Mouse (Mus musculus) MEL (cell line): Measurements from ENCODE around the gene Atf2. TPM values are rescaled to one million over a fixed set of nuclear protein-coding genes. Genes with fewer than 3 reads are reported as not detected.

Source experiments
- DNase-seq: peaks from one replicate; pipeline ENCODE4 v3.0.0; 2011; ENCODE audit warnings: low read depth, low spot score
- H3K27ac ChIP-seq: 2 replicates; pipeline ENCODE4 v1.5.1; 2012; ENCODE audit warnings: low read depth, mild to moderate bottlenecking, control low read depth, low read length, moderate library complexity; ENCODE audit not compliant: control insufficient read depth
- H3K27me3 ChIP-seq, 2 experiments: fragments of 150-350 bp in 1 of 2; sonication (generic) in 1 of 2; 2 replicates each; pipeline ENCODE4 v1.6.1; 2012; ENCODE audit warnings: low read length in 2 of 2, mild to moderate bottlenecking in 2 of 2, improper control_type of control experiment in 1 of 2, moderate library complexity in 1 of 2; ENCODE audit not compliant: insufficient read depth in 2 of 2, control insufficient read depth in 1 of 2
- H3K36me3 ChIP-seq, 2 experiments: 2 replicates each; pipeline ENCODE4 v1.6.1; 2012 to 2014; ENCODE audit warnings: low read length in 2 of 2, improper control_type of control experiment in 1 of 2, inconsistent platforms in 1 of 2, mild to moderate bottlenecking in 1 of 2; ENCODE audit not compliant: insufficient read depth in 2 of 2, control insufficient read depth in 1 of 2
- H3K4me1 ChIP-seq, 2 experiments: fragments of 150-350 bp in 1 of 2; sonication (generic) in 1 of 2; 2 replicates each; pipeline ENCODE4 v1.6.1; 2012; ENCODE audit warnings: low read length in 2 of 2, improper control_type of control experiment in 1 of 2, mild to moderate bottlenecking in 1 of 2; ENCODE audit not compliant: insufficient read depth in 2 of 2, control insufficient read depth in 1 of 2
- H3K4me3 ChIP-seq, 2 experiments: fragments of 150-350 bp in 1 of 2; sonication (generic) in 1 of 2; 2 replicates each; pipeline ENCODE4 v1.5.1; 2012; ENCODE audit warnings: low read depth in 2 of 2, low read length in 2 of 2, mild to moderate bottlenecking in 2 of 2, moderate library complexity in 2 of 2, control low read depth in 1 of 2, improper control_type of control experiment in 1 of 2; ENCODE audit not compliant: control insufficient read depth in 1 of 2, insufficient read depth in 1 of 2
- H3K79me2 ChIP-seq: 2 replicates; pipeline ENCODE4 v1.6.1; 2012; ENCODE audit warnings: mild to moderate bottlenecking, low read length, moderate library complexity; ENCODE audit not compliant: control insufficient read depth, poor library complexity, insufficient read depth
- H3K9ac ChIP-seq: 2 replicates; pipeline ENCODE4 v1.6.1; 2012; ENCODE audit warnings: low read depth, mild to moderate bottlenecking, control low read depth, low read length, moderate library complexity; ENCODE audit not compliant: control insufficient read depth, poor library complexity, severe bottlenecking
- H3K9me3 ChIP-seq: fragments of 150-350 bp; sonication (generic); replicated peaks from 2 replicates; pipeline ENCODE4 v1.6.1; 2012; ENCODE audit warnings: mild to moderate bottlenecking, low read length, improper control_type of control experiment, moderate library complexity; ENCODE audit not compliant: insufficient read depth
- BHLHE40 ChIP-seq: IDR thresholded peaks from 2 replicates; pipeline ENCODE4 v1.6.1; 2012; ENCODE audit warnings: low read depth, mild to moderate bottlenecking, inconsistent platforms, low read length, improper control_type of control experiment, borderline replicate concordance
- CHD1 ChIP-seq: IDR thresholded peaks from 2 replicates; pipeline ENCODE4 v1.6.1; 2012; ENCODE audit warnings: low read depth, mild to moderate bottlenecking, inconsistent platforms, low read length, improper control_type of control experiment
- CTCF ChIP-seq, 3 experiments: IDR thresholded peaks in 2 of 3; conservative IDR thresholded peaks in 1 of 3; 2 replicates each; pipeline ENCODE4 v1.5.1; 2011 to 2012; ENCODE audit warnings: low read length in 3 of 3, low read depth in 2 of 3, mild to moderate bottlenecking in 2 of 3, improper control_type of control experiment in 1 of 3, inconsistent platforms in 1 of 3, mixed read lengths in 1 of 3, moderate library complexity in 1 of 3; ENCODE audit not compliant: control insufficient read depth in 1 of 3, insufficient read depth in 1 of 3, poor library complexity in 1 of 3, severe bottlenecking in 1 of 3
- E2F4 ChIP-seq: IDR thresholded peaks from 2 replicates; pipeline ENCODE4 v1.6.1; 2011; ENCODE audit warnings: low read depth, low read length, improper control_type of control experiment, borderline replicate concordance
- ELF1 ChIP-seq: IDR thresholded peaks from 2 replicates; pipeline ENCODE4 v1.6.1; 2014; ENCODE audit warnings: low read depth, mild to moderate bottlenecking, inconsistent platforms, low read length, improper control_type of control experiment, moderate library complexity
- EP300 ChIP-seq, 2 experiments: IDR thresholded peaks; 2 replicates each; pipeline ENCODE4 v1.6.1; 2011; ENCODE audit warnings: improper control_type of control experiment in 2 of 2, low read length in 2 of 2, low read depth in 1 of 2, mild to moderate bottlenecking in 1 of 2
- GABPA ChIP-seq: IDR thresholded peaks from 2 replicates; pipeline ENCODE4 v1.6.1; 2012; ENCODE audit warnings: low read depth, mild to moderate bottlenecking, inconsistent platforms, low read length, improper control_type of control experiment, moderate library complexity
- GATA1 ChIP-seq: IDR thresholded peaks from 2 replicates; pipeline ENCODE4 v1.6.1; 2011; ENCODE audit warnings: low read depth, low read length, improper control_type of control experiment
- HCFC1 ChIP-seq: IDR thresholded peaks from 2 replicates; pipeline ENCODE4 v1.6.1; 2012; ENCODE audit warnings: low read depth, mild to moderate bottlenecking, inconsistent platforms, low read length, improper control_type of control experiment, moderate library complexity
- JUND ChIP-seq: IDR thresholded peaks from 2 replicates; pipeline ENCODE4 v1.6.1; 2011; ENCODE audit warnings: low read depth, mild to moderate bottlenecking, improper control_type of control experiment, low read length
- MAFK ChIP-seq: IDR thresholded peaks from 2 replicates; pipeline ENCODE4 v1.6.1; 2011; ENCODE audit warnings: low read depth, mild to moderate bottlenecking, low read length, improper control_type of control experiment, borderline replicate concordance
- MAX ChIP-seq: IDR thresholded peaks from 2 replicates; pipeline ENCODE4 v1.6.1; 2011; ENCODE audit warnings: low read length, improper control_type of control experiment
- MAZ ChIP-seq: IDR thresholded peaks from 2 replicates; pipeline ENCODE4 v1.6.1; 2012; ENCODE audit warnings: low read depth, mild to moderate bottlenecking, inconsistent platforms, low read length, improper control_type of control experiment
- MEF2A ChIP-seq: IDR thresholded peaks from 2 replicates; pipeline ENCODE4 v1.6.1; 2014; ENCODE audit warnings: low read depth, mild to moderate bottlenecking, inconsistent platforms, low read length, improper control_type of control experiment; ENCODE audit not compliant: poor library complexity, insufficient replicate concordance, severe bottlenecking; ENCODE audit errors: extremely low read depth
- MXI1 ChIP-seq: IDR thresholded peaks from 2 replicates; pipeline ENCODE4 v1.6.1; 2011; ENCODE audit warnings: mild to moderate bottlenecking, low read depth, low read length, improper control_type of control experiment
- MYB ChIP-seq: IDR thresholded peaks from 2 replicates; pipeline ENCODE4 v1.6.1; 2011; ENCODE audit warnings: mild to moderate bottlenecking, low read depth, low read length, improper control_type of control experiment
- NRF1 ChIP-seq: IDR thresholded peaks from 2 replicates; pipeline ENCODE4 v1.6.1; 2014; ENCODE audit warnings: low read depth, mild to moderate bottlenecking, inconsistent platforms, low read length, improper control_type of control experiment, moderate library complexity; ENCODE audit not compliant: poor library complexity, insufficient read depth, severe bottlenecking
- POLR2AphosphoS2 ChIP-seq: IDR thresholded peaks from 2 replicates; pipeline ENCODE4 v1.6.1; 2011; ENCODE audit warnings: low read length, improper control_type of control experiment
- POLR2AphosphoS5 ChIP-seq: IDR thresholded peaks from 2 replicates; pipeline ENCODE4 v1.6.1; 2012; ENCODE audit warnings: low read depth, borderline replicate concordance, mild to moderate bottlenecking, inconsistent platforms, low read length, moderate library complexity, mixed read lengths
- RCOR1 ChIP-seq: IDR thresholded peaks from 2 replicates; pipeline ENCODE4 v1.6.1; 2012; ENCODE audit warnings: low read depth, mild to moderate bottlenecking, inconsistent platforms, low read length, improper control_type of control experiment
- SIN3A ChIP-seq: IDR thresholded peaks from 2 replicates; pipeline ENCODE4 v1.6.1; 2012; ENCODE audit warnings: low read length, improper control_type of control experiment, inconsistent platforms
- TAL1 ChIP-seq: IDR thresholded peaks from 2 replicates; pipeline ENCODE4 v1.6.1; 2012; ENCODE audit warnings: mild to moderate bottlenecking, inconsistent platforms, low read length, moderate library complexity, mixed read lengths
- TCF12 ChIP-seq: IDR thresholded peaks from 2 replicates; pipeline ENCODE4 v1.6.1; 2014; ENCODE audit warnings: low read depth, mild to moderate bottlenecking, inconsistent platforms, low read length, improper control_type of control experiment, moderate library complexity
- UBTF ChIP-seq: IDR thresholded peaks from 2 replicates; pipeline ENCODE4 v1.6.1; 2012; ENCODE audit warnings: low read depth, mild to moderate bottlenecking, inconsistent platforms, low read length, improper control_type of control experiment, moderate library complexity, borderline replicate concordance; ENCODE audit not compliant: insufficient read depth
- USF1 ChIP-seq: IDR thresholded peaks from 2 replicates; pipeline ENCODE4 v1.6.1; 2014; ENCODE audit warnings: low read depth, mild to moderate bottlenecking, inconsistent platforms, low read length, improper control_type of control experiment, moderate library complexity
- ZKSCAN1 ChIP-seq: IDR thresholded peaks from 2 replicates; pipeline ENCODE4 v1.6.1; 2012; ENCODE audit warnings: low read depth, mild to moderate bottlenecking, inconsistent platforms, low read length, improper control_type of control experiment, moderate library complexity
- ZMIZ1 ChIP-seq: IDR thresholded peaks from 2 replicates; pipeline ENCODE4 v1.6.1; 2012; ENCODE audit warnings: low read depth, mild to moderate bottlenecking, inconsistent platforms, low read length, improper control_type of control experiment, moderate library complexity
- ZNF384 ChIP-seq: IDR thresholded peaks from 2 replicates; pipeline ENCODE4 v1.6.1; 2012; ENCODE audit warnings: low read depth, mild to moderate bottlenecking, inconsistent platforms, low read length, improper control_type of control experiment
- polyA plus RNA-seq, 2 experiments: library from polyadenylated mRNA; stranded (reverse) in 1 of 2; unstranded in 1 of 2; fragments of >175 nt in 1 of 2; fragments of >200 nt in 1 of 2; gene quantifications; 2 replicates each; pipeline versions ENCODE4 v1.2.1 to v1.2.4; 2012; ENCODE audit warnings: low replicate concordance in 2 of 2, low read depth in 1 of 2; ENCODE audit not compliant: insufficient read length in 2 of 2, insufficient read depth in 1 of 2, missing spikeins in 1 of 2
- total RNA-seq: library from RNA; depleted of rRNA; stranded (reverse); fragments of 300-350 nt; gene quantifications from 2 replicates; pipeline ENCODE4 v1.2.3, GENCODE M21; 2012

The Atf2 gene
- total and polyA plus RNA-seq, 3 experiments: 16.8 to 82.3 (median 36.7) TPM

DNA sequence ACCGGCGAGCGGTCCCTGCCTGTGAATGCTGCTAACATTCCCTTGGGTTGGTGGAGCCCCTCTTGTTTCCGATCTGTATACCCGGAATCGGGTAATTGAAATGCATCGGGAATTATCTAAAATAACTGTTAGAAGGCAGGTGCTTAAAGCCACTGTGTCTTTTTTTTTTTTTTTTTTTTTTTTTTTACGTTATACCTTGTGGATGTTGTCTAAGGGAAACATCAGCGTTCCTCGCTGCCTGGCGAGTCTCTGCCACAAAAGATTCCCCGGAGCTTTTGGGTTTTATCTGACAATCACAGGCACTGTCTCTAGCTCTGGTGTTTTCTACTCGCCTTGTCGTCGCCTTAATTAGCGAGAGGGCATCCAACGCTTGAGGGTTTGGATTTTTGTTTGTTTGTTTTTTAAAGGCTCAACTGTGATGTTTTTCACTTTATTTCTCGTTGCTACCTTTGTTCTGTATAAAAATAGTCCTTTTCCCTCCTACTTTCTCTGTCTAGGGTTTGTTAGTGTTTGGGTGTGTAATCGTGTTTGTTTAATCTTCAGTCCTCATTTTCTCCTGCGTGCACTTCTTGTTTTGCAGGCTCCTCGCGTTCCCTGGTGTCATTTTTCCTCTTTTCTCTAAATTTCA is 116.6 kb downstream of the Atf2 start:
- Histone ChIP-seq H3K27ac (no peak overlapping the region), H3K4me1 (peaks cover 8 to 18% of the 10 kb centered on the region in 2 experiments; a peak in 3 of 4 replicates), H3K4me3 (peak overlapping the region; percentile 73 to 77), H3K36me3 (peaks cover 0 to 21% of the 10 kb centered on the region in 2 experiments; a peak in 2 of 4 replicates), H3K9me3 (no peaks in the 10 kb centered on the region), H3K9ac (peak overlapping the region; percentile 48), H3K79me2 (no peaks in the 10 kb centered on the region; the same call in 1 of the 2 replicates), H3K27me3 (peaks cover 2 to 5% of the 10 kb centered on the region in 2 experiments; a peak in 1 of 4 replicates)
- peak; percentile 64 for DNase-seq
- TF ChIP-seq CHD1: no peak
- TF ChIP-seq GABPA: no peak
- no peak for TF ChIP-seq CTCF (IDR thresholded peaks at IDR 0.05 in 2 of 3, conservative IDR thresholded peaks at IDR 0.05 in 1 of 3; ENCODE audit: control insufficient read depth in 1 of 3, insufficient read depth in 1 of 3, low read depth in 2 of 3, low read length in 3 of 3, poor library complexity in 1 of 3, severe bottlenecking in 1 of 3)
- TF ChIP-seq E2F4: no peak
- TF ChIP-seq MXI1: no peak
- no peak for TF ChIP-seq MAFK
- no peak for TF ChIP-seq MYB
- peak; percentile 61 for TF ChIP-seq TAL1
- TF ChIP-seq ZKSCAN1: no peak
- TF ChIP-seq ELF1: no peak
- TF ChIP-seq MEF2A: no peak
- TF ChIP-seq POLR2AphosphoS2: no peak
- no peak for TF ChIP-seq USF1
- TF ChIP-seq MAX: no peak
- TF ChIP-seq UBTF: no peak
- 0 out of 2 replicates have a peak, but pooled peaks have one; percentile 14 for TF ChIP-seq TCF12
- no peak; a peak in 2 of 4 replicates for TF ChIP-seq EP300 (IDR thresholded peaks at IDR 0.05; ENCODE audit: low read depth in 1 of 2, low read length in 2 of 2)
- TF ChIP-seq NRF1: no peak
- TF ChIP-seq MAZ: no peak
- TF ChIP-seq GATA1: 0 out of 2 replicates have a peak, but pooled peaks have one; percentile 2
- TF ChIP-seq ZMIZ1: no peak
- peak; percentile 91 for TF ChIP-seq ZNF384
- TF ChIP-seq POLR2AphosphoS5: no peak
- 0 out of 2 replicates have a peak, but pooled peaks have one; percentile 7 for TF ChIP-seq SIN3A
- TF ChIP-seq BHLHE40: no peak
- TF ChIP-seq JUND: no peak
- TF ChIP-seq RCOR1: no peak; the same call in 1 of the 2 replicates
- no peak for TF ChIP-seq HCFC1
